Mouse (Mus musculus): Measurements from ENCODE around the gene Tep1. TPM values are rescaled to one million over a fixed set of nuclear protein-coding genes. Genes with fewer than 3 reads are reported as not detected.

Tep1 gene
- total and polyA plus RNA-seq, 2 experiments, result 9.0 to 13.1 TPM

DNA sequence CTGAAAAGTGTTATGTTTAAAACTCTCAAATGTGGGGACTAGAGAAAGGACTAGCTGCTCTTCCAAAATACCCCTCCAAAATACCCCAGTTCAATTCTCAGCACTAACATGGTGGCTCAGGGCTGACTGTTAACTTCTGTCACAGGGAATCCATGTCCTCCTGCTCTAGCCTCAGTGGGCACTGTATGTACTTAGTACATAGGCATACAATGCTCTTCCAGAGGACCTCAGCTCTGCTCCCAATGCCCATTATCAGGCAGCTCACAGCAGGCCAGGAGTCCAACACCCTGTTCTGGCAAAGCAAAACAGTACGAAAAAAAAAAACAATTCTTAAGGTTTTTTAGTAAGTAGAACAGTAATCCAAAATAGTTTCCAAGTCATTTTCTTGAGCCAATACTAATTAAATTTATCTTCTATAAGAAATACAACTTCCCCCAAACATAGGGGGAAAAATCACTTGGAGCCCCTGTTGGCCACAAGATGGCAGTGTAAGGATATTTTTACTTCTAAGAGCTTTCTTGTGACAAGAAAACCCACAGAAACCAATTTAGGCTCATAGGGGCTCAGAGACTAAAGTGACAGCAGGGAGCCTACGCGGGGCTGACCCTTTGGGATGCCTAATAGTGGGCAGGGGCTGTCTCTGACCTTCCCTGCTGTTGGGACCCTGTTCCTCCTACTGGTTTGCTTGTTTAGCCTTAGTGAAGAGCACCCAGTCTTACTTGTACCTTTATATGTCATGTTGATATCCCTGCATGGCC is 70.7 kb downstream of the Tep1 start:
- H3K36me3 ChIP-seq (ENCODE audit: control insufficient read depth, insufficient read depth, low read length), result no peaks in the 10 kb centered on the region
- WGBS, result 16% methylated on average over 3 of the region's 3 CpGs
- no peaks in the 10 kb centered on the region for H3K27me3 ChIP-seq (ENCODE audit: control insufficient read depth, insufficient read depth, low read length)
- peak; percentile 22; the same call in 1 of the 2 replicates for TF ChIP-seq CTCF (IDR thresholded peaks at IDR 0.05; ENCODE audit: low read depth, low read length)
- TF ChIP-seq POLR2A (IDR thresholded peaks at IDR 0.05; ENCODE audit: extremely low read depth, insufficient read depth, low read length), result no peak
- H3K27ac ChIP-seq (replicated peaks; ENCODE audit: insufficient read depth, low read depth, low read length), result no peak overlapping the region
- H3K79me2 ChIP-seq (ENCODE audit: control insufficient read depth, insufficient read depth, low read length), result no peaks in the 10 kb centered on the region
- peak; percentile 58 for DNase-seq (ENCODE audit: extremely low read depth, low read depth, low spot score)
- H3K9ac ChIP-seq (ENCODE audit: low read depth, low read length), result no peak overlapping the region
- H3K4me1 ChIP-seq (ENCODE audit: control insufficient read depth, insufficient read depth, low read length), result no peaks in the 10 kb centered on the region
- H3K4me3 ChIP-seq (ENCODE audit: insufficient read depth, low read depth, low read length), result no peak overlapping the region

DNA sequence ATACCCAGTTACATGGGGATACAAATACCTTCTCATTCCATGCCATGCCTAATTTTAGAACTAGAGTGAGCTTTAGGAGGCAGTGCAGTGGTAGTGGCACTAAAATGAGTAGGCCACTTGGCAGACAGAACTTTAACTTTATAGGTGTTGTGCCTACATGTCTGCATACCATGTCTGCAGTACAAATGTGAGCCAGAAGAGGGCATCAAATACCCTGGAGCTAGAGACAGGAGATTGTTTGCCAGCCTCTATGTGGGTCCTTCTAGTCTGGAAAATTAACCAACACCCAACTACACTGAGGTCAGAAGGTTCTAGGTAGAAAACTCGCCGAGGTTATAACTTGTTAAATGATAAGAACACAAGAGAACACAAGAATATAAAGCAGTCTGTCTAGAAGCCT is 71.8 kb downstream of the Tep1 start:
- 68% methylated on average over 2 of the region's 2 CpGs for WGBS
- TF ChIP-seq POLR2A (IDR thresholded peaks at IDR 0.05; ENCODE audit: extremely low read depth, insufficient read depth, low read length), result no peak
- TF ChIP-seq CTCF (IDR thresholded peaks at IDR 0.05; ENCODE audit: low read depth, low read length), result no peak
- H3K79me2 ChIP-seq (ENCODE audit: control insufficient read depth, insufficient read depth, low read length), result no peaks in the 10 kb centered on the region

DNA sequence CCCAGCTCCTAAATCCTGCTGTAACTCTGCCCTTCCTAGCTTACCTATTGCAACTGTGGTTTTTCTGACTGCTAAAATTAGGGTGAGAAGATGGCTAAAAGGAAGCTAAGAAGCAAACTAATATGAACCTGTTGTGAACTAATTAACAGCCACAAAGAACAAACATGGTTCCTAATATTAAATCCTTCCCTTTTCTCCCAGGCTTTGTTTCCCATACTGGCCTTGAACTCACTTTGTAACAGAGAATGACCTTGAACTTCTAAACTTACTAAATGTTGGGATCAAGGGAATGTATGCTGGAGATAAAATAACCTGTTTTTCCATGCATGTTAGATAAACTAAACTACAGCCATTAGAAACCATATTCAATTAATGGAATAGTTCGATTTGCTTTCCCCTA is 73.9 kb downstream of the Tep1 start:
- TF ChIP-seq CTCF (IDR thresholded peaks at IDR 0.05; ENCODE audit: low read depth, low read length), result no peak
- no peak for DNase-seq (ENCODE audit: extremely low read depth, low read depth, low spot score)
- Histone ChIP-seq H3K9ac (ENCODE audit: low read depth, low read length) (no peak overlapping the region), H3K27me3 (ENCODE audit: control insufficient read depth, insufficient read depth, low read length) (no peaks in the 10 kb centered on the region), H3K4me3 (ENCODE audit: insufficient read depth, low read depth, low read length) (no peak overlapping the region), H3K79me2 (ENCODE audit: control insufficient read depth, insufficient read depth, low read length) (no peaks in the 10 kb centered on the region), H3K27ac (replicated peaks; ENCODE audit: insufficient read depth, low read depth, low read length) (no peak overlapping the region), H3K36me3 (ENCODE audit: control insufficient read depth, insufficient read depth, low read length) (no peaks in the 10 kb centered on the region), H3K4me1 (ENCODE audit: control insufficient read depth, insufficient read depth, low read length) (no peaks in the 10 kb centered on the region)
- WGBS, result 83% methylated on average over 1 of the region's 1 CpGs

More for the DNA sequence above, 71.8 kb downstream of the Tep1 start:
- DNase-seq (ENCODE audit: extremely low read depth, low read depth, low spot score), result no peak
- no peak overlapping the region for H3K4me3 ChIP-seq (ENCODE audit: insufficient read depth, low read depth, low read length)
- no peaks in the 10 kb centered on the region for H3K36me3 ChIP-seq (ENCODE audit: control insufficient read depth, insufficient read depth, low read length)
- no peaks in the 10 kb centered on the region for H3K4me1 ChIP-seq (ENCODE audit: control insufficient read depth, insufficient read depth, low read length)
- H3K27me3 ChIP-seq (ENCODE audit: control insufficient read depth, insufficient read depth, low read length), result no peaks in the 10 kb centered on the region
- H3K27ac ChIP-seq (replicated peaks; ENCODE audit: insufficient read depth, low read depth, low read length), result no peak overlapping the region
- H3K9ac ChIP-seq (ENCODE audit: low read depth, low read length), result no peak overlapping the region

DNA sequence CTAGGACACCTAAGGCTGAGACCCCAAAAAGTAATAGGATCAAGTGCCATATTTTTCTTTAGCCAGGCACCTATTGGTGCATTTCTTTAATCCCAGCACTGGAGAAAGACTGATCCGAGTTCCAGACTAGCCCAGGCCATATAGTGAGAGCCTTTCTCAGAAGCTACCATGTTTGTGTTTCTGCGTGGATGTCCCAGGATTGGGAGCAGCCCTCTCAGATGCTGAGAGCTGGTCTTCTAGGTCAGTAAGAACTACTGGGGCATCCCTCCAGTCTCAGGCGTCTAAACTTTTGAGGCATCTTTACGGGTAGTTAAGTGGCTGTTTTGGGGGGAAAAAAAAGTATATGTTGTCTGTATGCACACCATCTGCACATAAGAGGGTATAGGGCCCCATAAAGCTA is 74.4 kb downstream of the Tep1 start:
- no peak overlapping the region for H3K4me3 ChIP-seq (ENCODE audit: insufficient read depth, low read depth, low read length)
- 89% methylated on average over 4 of the region's 4 CpGs for WGBS
- H3K27me3 ChIP-seq (ENCODE audit: control insufficient read depth, insufficient read depth, low read length), result no peaks in the 10 kb centered on the region
- H3K79me2 ChIP-seq (ENCODE audit: control insufficient read depth, insufficient read depth, low read length), result no peaks in the 10 kb centered on the region
- H3K4me1 ChIP-seq (ENCODE audit: control insufficient read depth, insufficient read depth, low read length), result no peaks in the 10 kb centered on the region
- H3K9ac ChIP-seq (ENCODE audit: low read depth, low read length), result no peak overlapping the region
- DNase-seq (ENCODE audit: extremely low read depth, low read depth, low spot score), result no peak
- no peaks in the 10 kb centered on the region for H3K36me3 ChIP-seq (ENCODE audit: control insufficient read depth, insufficient read depth, low read length)
- no peak for TF ChIP-seq POLR2A (IDR thresholded peaks at IDR 0.05; ENCODE audit: extremely low read depth, insufficient read depth, low read length)
- no peak for TF ChIP-seq CTCF (IDR thresholded peaks at IDR 0.05; ENCODE audit: low read depth, low read length)
- no peak overlapping the region for H3K27ac ChIP-seq (replicated peaks; ENCODE audit: insufficient read depth, low read depth, low read length)

DNA sequence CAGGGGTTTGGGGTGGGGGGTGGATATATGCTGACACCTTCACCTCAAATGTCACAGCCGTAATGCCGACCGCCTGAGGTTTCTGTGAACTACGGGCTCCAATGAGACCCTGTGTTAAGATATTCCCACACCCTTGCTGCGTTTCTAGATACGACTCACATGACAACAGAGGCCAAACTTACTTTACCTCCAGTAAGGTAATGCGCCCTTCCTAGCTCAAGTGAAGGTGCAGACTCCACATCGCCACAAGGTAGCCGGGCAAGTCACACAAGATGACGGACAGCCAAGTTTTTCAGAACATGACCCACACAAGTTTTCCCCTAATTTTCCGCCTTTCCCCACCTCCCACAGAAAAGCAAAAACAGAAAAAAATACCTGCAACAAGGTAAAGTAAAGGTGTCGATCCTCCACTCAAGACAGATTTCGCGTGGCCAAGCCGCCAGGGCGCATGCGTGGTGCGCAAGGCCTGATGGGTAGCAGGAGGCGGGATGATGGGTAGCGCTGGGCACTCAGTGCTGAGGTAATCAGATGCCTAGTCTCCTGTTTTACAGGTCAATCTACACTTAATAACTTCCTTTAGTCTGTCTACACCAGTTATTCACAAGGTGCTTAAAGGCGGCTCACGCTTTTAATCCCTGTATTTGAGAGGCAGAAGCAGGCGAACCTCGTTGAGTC is 75.0 kb downstream of the Tep1 start:
- no peaks in the 10 kb centered on the region for H3K36me3 ChIP-seq (ENCODE audit: control insufficient read depth, insufficient read depth, low read length)
- H3K27ac ChIP-seq (replicated peaks; ENCODE audit: insufficient read depth, low read depth, low read length), result no peak overlapping the region
- H3K79me2 ChIP-seq (ENCODE audit: control insufficient read depth, insufficient read depth, low read length), result no peaks in the 10 kb centered on the region
- no peaks in the 10 kb centered on the region for H3K27me3 ChIP-seq (ENCODE audit: control insufficient read depth, insufficient read depth, low read length)
- DNase-seq (ENCODE audit: extremely low read depth, low read depth, low spot score), result no peak
- WGBS, result 93% methylated on average over 24 of the region's 24 CpGs
- H3K4me3 ChIP-seq (ENCODE audit: insufficient read depth, low read depth, low read length), result no peak overlapping the region
- H3K4me1 ChIP-seq (ENCODE audit: control insufficient read depth, insufficient read depth, low read length), result no peaks in the 10 kb centered on the region
- TF ChIP-seq POLR2A (IDR thresholded peaks at IDR 0.05; ENCODE audit: extremely low read depth, insufficient read depth, low read length), result no peak
- no peak for TF ChIP-seq CTCF (IDR thresholded peaks at IDR 0.05; ENCODE audit: low read depth, low read length)
- no peak overlapping the region for H3K9ac ChIP-seq (ENCODE audit: low read depth, low read length)

DNA sequence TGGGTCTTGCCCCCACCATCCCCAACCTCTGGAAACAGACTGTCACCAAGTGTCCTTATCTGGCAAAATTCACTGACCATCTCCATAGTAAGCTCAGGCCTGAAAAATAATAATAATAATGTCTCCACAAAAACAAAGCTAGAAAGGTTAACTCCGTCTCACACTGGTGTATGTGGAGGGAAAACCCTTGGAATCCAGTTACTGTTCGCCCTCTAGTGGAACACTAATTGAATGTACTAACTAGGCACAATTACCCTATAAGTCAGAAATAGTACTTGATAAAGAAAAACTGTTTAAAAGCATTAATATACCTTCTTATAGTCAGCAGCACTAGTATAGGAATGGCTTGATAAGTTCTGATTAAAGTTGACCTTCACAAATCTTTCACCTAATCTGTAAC is 82.2 kb downstream of the Tep1 start:
- H3K4me3 ChIP-seq (ENCODE audit: insufficient read depth, low read depth, low read length), result no peak overlapping the region
- H3K9ac ChIP-seq (ENCODE audit: low read depth, low read length), result no peak overlapping the region
- TF ChIP-seq CTCF (IDR thresholded peaks at IDR 0.05; ENCODE audit: low read depth, low read length), result no peak
- TF ChIP-seq POLR2A (IDR thresholded peaks at IDR 0.05; ENCODE audit: extremely low read depth, insufficient read depth, low read length), result no peak
- no peak overlapping the region for H3K27ac ChIP-seq (replicated peaks; ENCODE audit: insufficient read depth, low read depth, low read length)
- H3K4me1 ChIP-seq (ENCODE audit: control insufficient read depth, insufficient read depth, low read length), result no peaks in the 10 kb centered on the region
- H3K79me2 ChIP-seq (ENCODE audit: control insufficient read depth, insufficient read depth, low read length), result no peaks in the 10 kb centered on the region
- H3K27me3 ChIP-seq (ENCODE audit: control insufficient read depth, insufficient read depth, low read length), result no peaks in the 10 kb centered on the region
- no peaks in the 10 kb centered on the region for H3K36me3 ChIP-seq (ENCODE audit: control insufficient read depth, insufficient read depth, low read length)
- 12% methylated on average over 2 of the region's 2 CpGs for WGBS
- DNase-seq (ENCODE audit: extremely low read depth, low read depth, low spot score), result peak; percentile 28

All from liver, adult 2 months (tissue).